Mouse (Mus musculus) midbrain, embryonic 11.5 days (tissue): Measurements from ENCODE around the gene Fgf9. TPM values are rescaled to one million over a fixed set of nuclear protein-coding genes. Genes with fewer than 3 reads are reported as not detected.

Source experiments
- ATAC-seq: fragments of 200-750 bp; cut with Nextera tagmentation; 2 replicates; pipeline ENCODE4 v1.8.0; 2017; ENCODE audit warnings: moderate TSS enrichment, moderate library complexity; ENCODE audit not compliant: low FRiP score
- DNase-seq: peaks from one replicate; pipeline ENCODE4 v3.0.0; 2015; ENCODE audit warnings: low spot score; ENCODE audit errors: missing footprints
- H3K27ac ChIP-seq: fragments of 300-500 bp; sonication (generic); 2 replicates; pipeline ENCODE4 v1.5.1; 2014; ENCODE audit warnings: low read depth, low read length
- H3K27me3 ChIP-seq: fragments of 300-500 bp; sonication (generic); 2 replicates; pipeline ENCODE4 v1.6.1; 2014; ENCODE audit warnings: mild to moderate bottlenecking, low read length, moderate library complexity, mixed read lengths; ENCODE audit not compliant: control insufficient read depth, insufficient read depth
- H3K36me3 ChIP-seq: fragments of 300-500 bp; sonication (generic); 2 replicates; pipeline ENCODE4 v1.6.1; 2014; ENCODE audit warnings: mild to moderate bottlenecking, low read length, moderate library complexity, mixed read lengths; ENCODE audit not compliant: control insufficient read depth, insufficient read depth
- H3K4me1 ChIP-seq: fragments of 300-500 bp; sonication (generic); 2 replicates; pipeline ENCODE4 v1.6.1; 2014; ENCODE audit warnings: low read length; ENCODE audit not compliant: control insufficient read depth, insufficient read depth
- H3K4me2 ChIP-seq: fragments of 300-500 bp; sonication (generic); 2 replicates; pipeline ENCODE4 v1.6.1; 2014; ENCODE audit warnings: mild to moderate bottlenecking, moderate library complexity
- H3K4me3 ChIP-seq: fragments of 300-500 bp; sonication (generic); 2 replicates; pipeline ENCODE4 v1.5.1; 2014; ENCODE audit warnings: low read depth, low read length
- H3K9ac ChIP-seq: fragments of 300-500 bp; sonication (generic); 2 replicates; pipeline ENCODE4 v1.6.1; 2014; ENCODE audit warnings: low read length
- H3K9me3 ChIP-seq: fragments of 300-500 bp; sonication (generic); 2 replicates; pipeline ENCODE4 v1.6.1; 2016; ENCODE audit warnings: low read length; ENCODE audit not compliant: control insufficient read depth
- WGBS: fragments of 180-500 bp; shearing (Covaris S2); extraction: QIAGEN DNeasy Blood & Tissue Kit; methylation state at CpG from one replicate; pipeline ENCODE4 v1.1.7; 2014; 5-methylcytosine and 5-hydroxymethylcytosine counted together
- polyA plus RNA-seq: library from polyadenylated mRNA; unstranded; fragments of >200 nt; fragmentation: Nextera tagmentation; extraction: Ambion mirVana; gene quantifications from 2 replicates; pipeline ENCODE4 v1.2.1, GENCODE M21; 2014

Gene Fgf9
- polyA plus RNA-seq, 1 experiment from 2014 or later = 2.0 TPM

DNA sequence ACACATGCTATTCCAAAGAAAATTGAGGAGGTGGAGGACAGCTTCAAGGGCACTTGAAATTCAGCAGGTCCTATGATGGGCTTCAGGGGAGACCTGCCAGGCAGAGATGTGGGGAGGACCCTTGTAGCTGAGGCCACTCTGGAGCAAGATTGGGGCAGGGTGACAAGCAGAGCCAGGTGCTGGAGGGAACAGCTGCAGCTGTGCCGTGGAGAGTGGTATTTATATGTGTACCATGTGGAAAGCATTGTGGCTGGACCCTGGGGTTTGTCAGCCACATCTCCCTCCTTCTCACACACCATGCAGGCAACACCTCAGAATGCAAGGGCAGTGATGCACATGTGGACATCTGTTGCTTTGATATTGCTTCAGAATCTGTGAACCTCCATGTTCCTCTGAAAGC is 81.8 kb downstream of the Fgf9 start:
- Histone ChIP-seq H3K4me3 (no peak overlapping the region), H3K9me3 (no peaks in the 10 kb centered on the region), H3K9ac (no peak overlapping the region), H3K27ac (no peak overlapping the region), H3K4me2 (no peak overlapping the region), H3K4me1 (no peaks in the 10 kb centered on the region), H3K27me3 (no peaks in the 10 kb centered on the region), H3K36me3 (no peaks in the 10 kb centered on the region)
- no peak for DNase-seq
- 88% methylated on average over 1 of the region's 1 CpGs for WGBS
- ATAC-seq = no peak

- Histone ChIP-seq H3K27me3 (no peaks in the 10 kb centered on the region), H3K4me3 (no peak overlapping the region), H3K9ac (no peak overlapping the region), H3K36me3 (no peaks in the 10 kb centered on the region), H3K27ac (no peak overlapping the region), H3K4me2 (no peak overlapping the region), H3K4me1 (no peaks in the 10 kb centered on the region), H3K9me3 (no peaks in the 10 kb centered on the region)
- ATAC-seq (no peak), DNase-seq (no peak)
- 71% methylated on average over 15 of the region's 15 CpGs for WGBS
Observed at GRCm38 (mm10) chr14:58153470-58154416, 83.4 kb downstream of the Fgf9 start.

DNA sequence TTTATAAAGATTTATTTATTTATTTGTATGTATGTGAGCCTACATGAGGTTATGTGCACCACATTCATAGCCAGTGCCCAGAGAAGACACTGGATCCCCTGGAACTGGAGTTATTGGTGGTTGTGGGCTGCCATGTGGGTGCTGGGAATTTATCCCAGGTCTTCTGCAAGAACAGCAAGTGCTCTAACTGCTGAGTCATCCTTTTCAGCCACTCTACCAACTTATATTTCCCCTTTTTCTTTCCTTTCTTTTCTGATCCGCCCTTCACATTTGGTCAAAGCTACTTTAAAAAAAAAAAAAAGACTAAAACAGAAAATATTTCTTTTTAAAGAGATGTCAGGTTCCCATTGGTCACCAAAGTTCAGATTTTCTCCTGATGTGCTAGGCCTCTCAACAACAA is 90.3 kb downstream of the Fgf9 start:
- no peak overlapping the region for H3K9ac ChIP-seq
- no peaks in the 10 kb centered on the region for H3K36me3 ChIP-seq
- H3K27ac ChIP-seq = no peak overlapping the region
- ATAC-seq (no peak), DNase-seq (no peak)
- H3K4me2 ChIP-seq = no peak overlapping the region
- no peaks in the 10 kb centered on the region for H3K27me3 ChIP-seq
- no peaks in the 10 kb centered on the region for H3K9me3 ChIP-seq
- H3K4me3 ChIP-seq = no peak overlapping the region
- 80% methylated on average over 1 of the region's 1 CpGs for WGBS
- no peaks in the 10 kb centered on the region for H3K4me1 ChIP-seq

Other genes with a start within 250 kb of the Fgf9 start
- gene Ska3, start 244.4 kb upstream of the Fgf9 start, polyA plus RNA-seq = 43.0 and 47.1 TPM in 2 replicates
- 129 and 136 TPM in 2 replicates for gene Mrpl57, start 244.3 kb upstream of the Fgf9 start, polyA plus RNA-seq
- gene Zdhhc20, start 180.3 kb upstream of the Fgf9 start, polyA plus RNA-seq = 53.6 and 59.1 TPM in 2 replicates
- gene Micu2, start 71.3 kb upstream of the Fgf9 start, polyA plus RNA-seq = 54.1 and 54.5 TPM in 2 replicates